Mouse (Mus musculus) gastrocnemius, postnatal 25 days (tissue): ENCODE measurements at regions not wholly inside any gene's neighbourhood (a gene's known extent, or its start where the extent isn't known, plus 50 kb on each side); places are given as distances from the start of the nearest gene placed in this dataset.

Experiments
- DNase-seq: peaks from one replicate; pipeline ENCODE4 v3.0.0; 2022

GRCm38 (mm10) chr11:8224366-8224765, 440.0 kb downstream of the Tns3 start:
- DNase-seq = no peak

DNA sequence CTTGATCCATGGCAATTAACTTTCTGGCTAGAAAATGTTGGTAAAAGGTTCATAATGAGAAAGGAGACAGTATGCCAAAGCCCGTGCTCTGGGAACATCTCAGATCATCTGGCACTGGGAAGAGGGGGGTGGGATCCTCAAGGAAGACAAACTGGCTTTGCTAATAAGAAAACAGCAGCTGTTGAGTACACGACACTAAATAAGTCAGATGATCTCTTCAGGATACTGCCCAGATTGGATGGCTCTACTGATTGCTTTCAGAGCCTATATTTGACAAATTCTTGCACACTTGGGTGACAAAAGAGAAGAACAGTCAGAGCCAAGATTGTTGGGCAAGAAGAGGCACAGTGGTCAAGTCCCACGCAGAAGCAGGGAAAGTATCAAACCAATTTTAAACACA, 443.7 kb downstream of the Tns3 start:
- no peak for DNase-seq

- DNase-seq = no peak
These were observed 444.4 kb downstream of the Tns3 start for GRCm38 (mm10) chr11:8219911-8220310.

GRCm38 (mm10) chr11:8215634-8216033, 448.7 kb downstream of the Tns3 start:
- DNase-seq = peak; percentile 79

- no peak for DNase-seq
These were observed 449.9 kb downstream of the Tns3 start for GRCm38 (mm10) chr11:8214305-8214903.

- DNase-seq = no peak
These were observed 451.2 kb downstream of the Tns3 start for GRCm38 (mm10) chr11:8213130-8213529.

DNA sequence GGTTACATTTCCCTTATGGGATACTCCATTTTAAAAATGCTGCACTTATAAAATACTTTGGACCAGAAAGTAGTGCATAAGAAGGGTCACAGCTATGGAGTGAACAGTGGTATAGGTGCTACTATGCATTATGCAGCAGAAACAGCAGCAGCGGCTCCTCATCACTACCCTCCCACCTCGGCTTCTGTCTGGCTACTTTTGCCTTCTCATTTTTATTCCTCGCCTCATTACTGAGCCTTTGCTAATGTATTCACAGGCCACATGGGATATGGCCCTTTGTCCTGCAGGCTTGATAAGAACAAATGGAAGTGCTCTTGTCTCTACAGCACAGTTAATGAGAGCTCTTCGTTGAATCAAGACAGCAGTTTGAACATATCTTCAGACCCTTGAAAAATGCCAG, 451.6 kb downstream of the Tns3 start:
- DNase-seq = no peak

DNA sequence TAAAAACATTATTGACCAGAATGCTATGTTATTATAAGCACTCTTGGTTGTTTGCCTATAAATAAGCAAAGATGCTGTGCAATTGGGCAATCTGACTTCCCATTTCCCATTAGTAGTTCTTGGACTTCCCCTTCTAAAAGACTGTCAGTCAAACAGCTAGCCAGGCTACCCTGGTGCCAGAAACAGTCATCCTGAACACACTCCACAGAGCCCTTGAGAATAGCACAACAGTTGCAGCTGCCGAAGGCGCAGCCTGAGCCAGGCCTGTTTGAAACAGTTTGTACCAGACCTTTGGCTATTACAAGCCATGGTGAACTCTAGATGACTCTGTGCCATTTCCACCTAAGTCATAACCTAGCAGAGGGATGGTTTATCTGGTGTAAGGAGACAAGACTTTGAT, 455.3 kb downstream of the Tns3 start:
- peak; percentile 78 for DNase-seq

DNA sequence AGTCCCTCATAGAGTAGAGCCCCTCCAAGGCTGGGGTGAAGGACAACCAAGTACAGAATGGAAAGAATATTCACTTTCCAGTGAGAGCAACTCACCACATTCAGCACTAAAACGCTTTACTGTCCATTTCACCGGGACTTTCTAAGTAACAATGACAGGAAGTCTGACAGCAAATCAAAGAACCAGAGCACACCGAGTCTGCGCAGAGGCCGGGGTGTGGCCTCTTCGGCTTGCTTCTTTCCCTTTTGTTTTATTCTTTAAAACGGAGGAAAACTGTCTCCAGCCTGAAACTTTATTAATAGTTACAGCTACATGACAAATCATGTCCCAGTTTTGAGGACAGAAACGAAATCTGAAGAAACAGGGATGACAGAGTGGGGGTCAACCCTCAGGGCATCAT, 465.0 kb downstream of the Tns3 start:
- DNase-seq = no peak
